Mouse (Mus musculus) intestine, embryonic 16.5 days (tissue): ENCODE results near the gene 4931440F15Rik. TPM values are rescaled to one million over a fixed set of nuclear protein-coding genes. Genes with fewer than 3 reads are reported as not detected.
"Not testable (repeated sequence)": the region's sequence is repeated elsewhere in the genome, so short reads cannot be mapped to it uniquely, and the experiment has no call there.

Source experiments
- ATAC-seq: fragments of 200-750 bp; cut with Nextera tagmentation; 2 replicates; pipeline ENCODE4 v1.8.0; 2017; ENCODE audit warnings: moderate TSS enrichment, moderate library complexity
- H3K27ac ChIP-seq: fragments of 300-500 bp; sonication (generic); 2 replicates; pipeline ENCODE4 v1.5.1; 2014; ENCODE audit warnings: mild to moderate bottlenecking, low read length
- H3K27me3 ChIP-seq: fragments of 300-500 bp; sonication (generic); replicated peaks from 2 replicates; pipeline ENCODE4 v1.6.1; 2014; ENCODE audit warnings: low read length, control low read depth, mixed read lengths; ENCODE audit not compliant: control insufficient read depth, insufficient read depth
- H3K36me3 ChIP-seq: fragments of 300-500 bp; sonication (generic); 2 replicates; pipeline ENCODE4 v1.6.1; 2014; ENCODE audit warnings: low read length, control low read depth; ENCODE audit not compliant: control insufficient read depth, insufficient read depth
- H3K4me1 ChIP-seq: fragments of 300-500 bp; sonication (generic); 2 replicates; pipeline ENCODE4 v1.6.1; 2014; ENCODE audit warnings: low read length, control low read depth, mixed read lengths; ENCODE audit not compliant: control insufficient read depth, insufficient read depth
- H3K4me2 ChIP-seq: fragments of 300-500 bp; sonication (generic); 2 replicates; pipeline ENCODE4 v1.6.1; 2014; ENCODE audit warnings: low read depth, low read length, control low read depth
- H3K4me3 ChIP-seq: fragments of 300-500 bp; sonication (generic); 2 replicates; pipeline ENCODE4 v1.5.1; 2014; ENCODE audit warnings: mild to moderate bottlenecking, low read length
- H3K9ac ChIP-seq: fragments of 300-500 bp; sonication (generic); 2 replicates; pipeline ENCODE4 v1.6.1; 2014; ENCODE audit warnings: low read depth, low read length
- H3K9me3 ChIP-seq: fragments of 300-500 bp; sonication (generic); 2 replicates; pipeline ENCODE4 v1.6.1; 2016; ENCODE audit warnings: low read length, control low read depth; ENCODE audit not compliant: control insufficient read depth
- WGBS: fragments of 180-500 bp; shearing (Covaris S2); extraction: QIAGEN DNeasy Blood & Tissue Kit; methylation state at CpG from one replicate; pipeline ENCODE4 v1.1.7; 2014; 5-methylcytosine and 5-hydroxymethylcytosine counted together
- polyA plus RNA-seq: library from polyadenylated mRNA; unstranded; fragments of >200 nt; fragmentation: Nextera tagmentation; extraction: Ambion mirVana; gene quantifications from 2 replicates; pipeline ENCODE4 v1.2.1, GENCODE M21; 2015

4931440F15Rik gene
- polyA plus RNA-seq, 1 experiment from 2014 or later: 0.09 TPM

DNA sequence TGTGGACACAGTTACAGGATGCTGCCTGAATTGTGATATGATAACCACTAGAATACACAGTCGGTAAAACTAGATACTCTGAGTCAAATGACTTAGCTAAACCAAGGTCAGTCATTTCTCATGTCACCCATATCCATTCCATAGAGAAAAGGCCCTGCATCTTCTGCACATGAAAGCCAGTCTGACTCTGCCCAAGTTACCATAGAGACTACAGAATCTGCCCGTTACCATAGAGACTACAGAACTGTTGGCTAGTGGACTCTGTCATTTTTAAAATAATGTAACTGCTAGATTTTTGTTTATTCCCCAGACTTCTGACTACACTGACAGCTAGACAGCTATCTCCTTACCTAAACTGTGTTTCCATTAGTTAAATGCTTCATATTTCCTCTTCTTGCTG is 2.3 kb upstream of the 4931440F15Rik start:
- Histone ChIP-seq H3K4me3 (no peak overlapping the region), H3K4me2 (no peak overlapping the region), H3K4me1 (no peaks in the 10 kb centered on the region), H3K27me3 (peaks cover 2% of the 10 kb centered on the region; the same call in 1 of the 2 replicates), H3K27ac (no peak overlapping the region), H3K9me3 (no peaks in the 10 kb centered on the region), H3K36me3 (no peaks in the 10 kb centered on the region), H3K9ac (no peak overlapping the region)
- ATAC-seq: no peak
- WGBS: 83% methylated on average over 2 of the region's 2 CpGs

- Histone ChIP-seq H3K9ac (no peak overlapping the region), H3K36me3 (no peaks in the 10 kb centered on the region), H3K4me3 (no peak overlapping the region), H3K4me2 (no peak overlapping the region), H3K27me3 (peaks cover 2% of the 10 kb centered on the region; the same call in 1 of the 2 replicates), H3K27ac (no peak overlapping the region), H3K4me1 (no peaks in the 10 kb centered on the region), H3K9me3 (no peaks in the 10 kb centered on the region)
- ATAC-seq: peak; percentile 61; the same call in 1 of the 2 replicates
- 72% methylated on average over 1 of the region's 1 CpGs for WGBS
Measured at GRCm38 (mm10) chr11:29826001-29826400, 533 bp upstream of the 4931440F15Rik start.

- ATAC-seq: peak; percentile 62
- not testable (repeated sequence) for H3K9ac ChIP-seq, H3K36me3 ChIP-seq, H3K9me3 ChIP-seq, H3K27me3 ChIP-seq, H3K4me1 ChIP-seq, H3K27ac ChIP-seq
- Histone ChIP-seq H3K4me2 (peak overlapping the region; percentile 51), H3K4me3 (peak overlapping the region; percentile 33)
- 10% methylated on average over 62 of the region's 62 CpGs for WGBS
Measured at GRCm38 (mm10) chr11:29824474-29825270, 796 bp downstream of the 4931440F15Rik start.

GRCm38 (mm10) chr11:29823141-29823540 is 2.3 kb downstream of the 4931440F15Rik start:
- Histone ChIP-seq H3K27me3 (peaks cover 2% of the 10 kb centered on the region; the same call in 1 of the 2 replicates), H3K4me1 (no peaks in the 10 kb centered on the region), H3K9me3 (no peaks in the 10 kb centered on the region), H3K36me3 (no peaks in the 10 kb centered on the region), H3K9ac (no peak overlapping the region), H3K4me3 (no peak overlapping the region), H3K4me2 (no peak overlapping the region), H3K27ac (no peak overlapping the region)
- 72% methylated on average over 2 of the region's 2 CpGs for WGBS
- ATAC-seq: no peak

DNA sequence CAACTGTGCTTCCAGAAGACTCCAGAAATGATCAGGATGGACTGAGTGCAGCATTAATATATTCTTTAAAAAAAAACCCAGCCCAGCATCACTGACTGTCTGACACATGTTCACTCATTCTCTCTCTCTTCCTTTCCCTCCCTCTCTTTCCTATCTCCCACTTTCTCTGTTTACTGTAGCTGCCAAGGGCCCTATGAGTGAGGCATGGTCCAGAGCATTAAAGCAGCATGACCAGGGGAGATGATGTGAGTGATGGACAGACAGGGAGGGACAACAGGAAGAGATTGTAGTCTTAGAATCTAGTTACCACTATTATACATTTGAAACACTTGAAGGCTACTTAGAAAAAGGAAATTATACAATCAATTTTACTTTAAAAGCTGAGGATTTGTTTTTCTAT is 9.8 kb downstream of the 4931440F15Rik start:
- ATAC-seq: no peak
- H3K9me3 ChIP-seq: no peaks in the 10 kb centered on the region
- H3K4me2 ChIP-seq: no peak overlapping the region
- H3K4me1 ChIP-seq: no peaks in the 10 kb centered on the region
- no peak overlapping the region for H3K27ac ChIP-seq
- no peaks in the 10 kb centered on the region for H3K27me3 ChIP-seq
- H3K36me3 ChIP-seq: no peaks in the 10 kb centered on the region
- H3K4me3 ChIP-seq: no peak overlapping the region
- no peak overlapping the region for H3K9ac ChIP-seq

- peak; percentile 85 for ATAC-seq
- Histone ChIP-seq H3K27me3 (no peaks in the 10 kb centered on the region), H3K4me1 (no peaks in the 10 kb centered on the region)
Measured at GRCm38 (mm10) chr11:29815261-29815660, 10.2 kb downstream of the 4931440F15Rik start.

DNA sequence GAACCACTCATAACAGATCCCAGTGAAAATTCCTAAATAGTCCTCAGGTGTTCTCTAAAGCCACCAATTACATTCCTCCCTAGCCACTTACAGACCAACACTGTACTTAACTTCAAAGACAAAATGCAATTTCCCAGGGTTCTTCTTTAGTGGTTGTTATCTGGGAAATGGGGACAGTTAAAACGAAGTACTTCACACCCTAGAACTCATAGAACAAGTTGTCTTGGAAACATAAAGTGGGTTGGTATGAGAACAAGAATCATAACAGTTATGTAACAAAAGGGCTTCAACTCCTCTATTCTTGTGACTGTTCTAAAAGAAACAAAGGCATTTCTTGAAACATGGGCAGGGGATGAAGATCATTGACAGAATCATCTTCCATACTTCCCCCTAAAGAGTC is 12.2 kb downstream of the 4931440F15Rik start:
- no peak overlapping the region for H3K4me3 ChIP-seq
- WGBS: 81% methylated on average over 1 of the region's 1 CpGs
- no peak overlapping the region for H3K4me2 ChIP-seq
- no peak for ATAC-seq
- H3K27me3 ChIP-seq: no peaks in the 10 kb centered on the region
- no peaks in the 10 kb centered on the region for H3K36me3 ChIP-seq
- H3K9ac ChIP-seq: no peak overlapping the region
- H3K9me3 ChIP-seq: no peaks in the 10 kb centered on the region
- H3K27ac ChIP-seq: no peak overlapping the region
- H3K4me1 ChIP-seq: peaks cover 5% of the 10 kb centered on the region; the same call in 1 of the 2 replicates

More at GRCm38 (mm10) chr11:29815261-29815660, 10.2 kb downstream of the 4931440F15Rik start:
- no peak overlapping the region for H3K27ac ChIP-seq
- H3K36me3 ChIP-seq: no peaks in the 10 kb centered on the region
- H3K9me3 ChIP-seq: no peaks in the 10 kb centered on the region
- 82% methylated on average over 3 of the region's 3 CpGs for WGBS
- H3K4me3 ChIP-seq: no peak overlapping the region
- no peak overlapping the region for H3K4me2 ChIP-seq
- H3K9ac ChIP-seq: no peak overlapping the region

GRCm38 (mm10) chr11:29812475-29812874 is 13.0 kb downstream of the 4931440F15Rik start:
- 76% methylated on average over 3 of the region's 3 CpGs for WGBS
- ATAC-seq: no peak
- peaks cover 5% of the 10 kb centered on the region; the same call in 1 of the 2 replicates for H3K4me1 ChIP-seq
- no peak overlapping the region for H3K4me2 ChIP-seq
- H3K9ac ChIP-seq: no peak overlapping the region
- no peak overlapping the region for H3K27ac ChIP-seq
- H3K27me3 ChIP-seq: no peaks in the 10 kb centered on the region
- H3K4me3 ChIP-seq: no peak overlapping the region
- no peaks in the 10 kb centered on the region for H3K9me3 ChIP-seq
- H3K36me3 ChIP-seq: no peaks in the 10 kb centered on the region

DNA sequence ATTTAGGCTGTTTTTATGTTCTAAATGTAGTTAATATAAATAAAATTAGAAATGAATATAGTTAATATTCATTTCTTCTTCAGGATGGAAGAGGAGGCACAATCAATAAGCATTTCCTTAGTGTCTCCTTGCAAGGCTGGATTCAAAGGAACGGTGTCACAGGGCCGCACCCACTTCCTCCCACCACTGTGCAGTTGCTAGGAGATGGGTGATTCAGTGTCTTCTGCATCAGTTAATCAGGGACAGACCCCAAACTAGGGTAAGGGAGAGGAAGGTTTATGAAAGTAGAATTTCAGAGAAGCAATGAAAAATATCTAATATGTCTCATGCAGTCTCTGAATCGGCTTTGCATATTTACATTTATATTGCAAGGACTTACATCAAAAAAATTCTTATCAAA is 15.1 kb downstream of the 4931440F15Rik start:
- no peak for ATAC-seq
- no peaks in the 10 kb centered on the region for H3K36me3 ChIP-seq
- H3K9ac ChIP-seq: no peak overlapping the region
- H3K4me3 ChIP-seq: no peak overlapping the region
- WGBS: 88% methylated on average over 3 of the region's 3 CpGs
- H3K27me3 ChIP-seq: no peaks in the 10 kb centered on the region
- H3K4me1 ChIP-seq: peaks cover 5% of the 10 kb centered on the region; the same call in 1 of the 2 replicates
- H3K9me3 ChIP-seq: no peaks in the 10 kb centered on the region
- H3K27ac ChIP-seq: no peak overlapping the region
- no peak overlapping the region for H3K4me2 ChIP-seq
